Comparison of ENCODE assay signal across 35 mouse cellular contexts in genomic region chr13:114277277-114277676, GRCm38 (mm10).
"Had no signal": no experiment of that assay in that cellular context is flagged by ENCODE, and none has a peak within 500 bp of the region (broad histone marks: within the 10 kb centered on the region; RNA-seq: fewer than 3 reads in every experiment).

No protein-coding gene starts in this region.

- H3K9ac ChIP-seq: heart, embryonic 12.5 days; heart, embryonic 13.5 days; heart, embryonic 15.5 days; hindbrain, embryonic 12.5 days; hindbrain, embryonic 13.5 days; hindbrain, embryonic 14.5 days; hindbrain, embryonic 15.5 days; intestine, embryonic 15.5 days; kidney, embryonic 15.5 days had no signal

- H3K4me2 ChIP-seq: heart, embryonic 11.5 days; heart, embryonic 12.5 days; heart, embryonic 13.5 days; heart, embryonic 15.5 days; hindbrain, embryonic 12.5 days; hindbrain, embryonic 13.5 days; hindbrain, embryonic 14.5 days; hindbrain, embryonic 15.5 days; intestine, embryonic 15.5 days; kidney, embryonic 15.5 days had no signal

- H3K4me1 ChIP-seq: heart, embryonic 10.5 days; heart, embryonic 12.5 days; heart, embryonic 13.5 days; heart, embryonic 15.5 days; hindbrain, embryonic 10.5 days; hindbrain, embryonic 12.5 days; hindbrain, embryonic 13.5 days; hindbrain, embryonic 15.5 days; kidney, embryonic 15.5 days had no signal

- DNase-seq: heart, adult 2 months; heart, postnatal 10 days; heart, postnatal 14 days; heart, postnatal 36 days; heart, postnatal 4 days; kidney, adult 11 months; kidney, adult 18-20 months; kidney, adult 2 months; kidney, adult 8-10 months; kidney, adult 9 months; kidney, postnatal 10 days; kidney, postnatal 14 days; kidney, postnatal 25 days; kidney, postnatal 36 days; kidney, postnatal 4 days; layer of hippocampus, adult 9-11 months had no signal

- H3K27ac ChIP-seq: heart, adult 2 months; heart, embryonic 10.5 days; heart, embryonic 13.5 days; heart, embryonic 15.5 days; hindbrain, embryonic 10.5 days; hindbrain, embryonic 12.5 days; hindbrain, embryonic 13.5 days; hindbrain, embryonic 14.5 days; hindbrain, embryonic 15.5 days; hindbrain, postnatal 0 days; intestine, embryonic 15.5 days; kidney, embryonic 15.5 days; kidney, postnatal 0 days; layer of hippocampus, adult 2 months had no signal

- H3K36me3 ChIP-seq: heart, embryonic 10.5 days; heart, embryonic 13.5 days; heart, embryonic 15.5 days; hindbrain, embryonic 15.5 days; intestine, embryonic 15.5 days; kidney, embryonic 15.5 days had no signal

- H3K9me3 ChIP-seq: heart, embryonic 10.5 days; heart, embryonic 12.5 days; heart, embryonic 13.5 days; heart, embryonic 15.5 days; hindbrain, embryonic 10.5 days; hindbrain, embryonic 12.5 days; hindbrain, embryonic 13.5 days; hindbrain, embryonic 15.5 days; intestine, embryonic 15.5 days; kidney, embryonic 15.5 days had no signal

- H3K27me3 ChIP-seq: heart, embryonic 12.5 days; heart, embryonic 13.5 days; heart, embryonic 15.5 days; hindbrain, embryonic 12.5 days; hindbrain, embryonic 13.5 days; hindbrain, embryonic 15.5 days; intestine, embryonic 15.5 days; kidney, embryonic 15.5 days had no signal

- H3K4me3 ChIP-seq: heart, adult 2 months; heart, embryonic 10.5 days; heart, embryonic 12.5 days; heart, embryonic 13.5 days; heart, embryonic 15.5 days; hindbrain, embryonic 10.5 days; hindbrain, embryonic 12.5 days; hindbrain, embryonic 13.5 days; hindbrain, embryonic 15.5 days; intestine, embryonic 15.5 days; kidney, embryonic 15.5 days; layer of hippocampus, adult 2 months had no signal

- ATAC-seq: hindbrain, embryonic 16.5 days; hindbrain, postnatal 0 days; inflammation-experienced regulatory T-cells, adult 6 months; intestine, embryonic 15.5 days; intestine, embryonic 16.5 days; intestine, postnatal 0 days had no signal
